Mouse (Mus musculus): ENCODE data around the gene Malrd1.
A peak's percentile ranks its signal among the peaks of the same experiment; 100 is the strongest.

The Malrd1 gene

GRCm38 (mm10) chr2:16032804-16033203 is 506.5 kb downstream of the Malrd1 start:
- DNase-seq = no peak

GRCm38 (mm10) chr2:16110696-16111095 is 584.4 kb downstream of the Malrd1 start:
- no peak for DNase-seq

GRCm38 (mm10) chr2:16113333-16113732 is 587.1 kb downstream of the Malrd1 start:
- no peak for DNase-seq

GRCm38 (mm10) chr2:16147999-16148398 is 621.7 kb downstream of the Malrd1 start:
- no peak for DNase-seq

- DNase-seq = no peak
Observed at GRCm38 (mm10) chr2:16152623-16153022, 626.3 kb downstream of the Malrd1 start.

- DNase-seq = peak; percentile 1
Observed at GRCm38 (mm10) chr2:16163246-16163989, 637.1 kb downstream of the Malrd1 start.

- no peak for DNase-seq
Observed at GRCm38 (mm10) chr2:16168611-16169010, 642.3 kb downstream of the Malrd1 start.

- no peak for DNase-seq
Observed at GRCm38 (mm10) chr2:16172086-16172485, 645.8 kb downstream of the Malrd1 start.

GRCm38 (mm10) chr2:16173355-16173754 is 647.1 kb downstream of the Malrd1 start:
- DNase-seq = no peak

- no peak for DNase-seq
Observed at GRCm38 (mm10) chr2:16182140-16182539, 655.9 kb downstream of the Malrd1 start.

GRCm38 (mm10) chr2:16183158-16183557 is 656.9 kb downstream of the Malrd1 start:
- no peak for DNase-seq

GRCm38 (mm10) chr2:16210016-16210415 is 683.7 kb downstream of the Malrd1 start:
- DNase-seq = no peak

GRCm38 (mm10) chr2:16212752-16213151 is 686.5 kb downstream of the Malrd1 start:
- DNase-seq = peak; percentile 5

- DNase-seq = no peak
Observed at GRCm38 (mm10) chr2:16214111-16214510, 687.8 kb downstream of the Malrd1 start.

GRCm38 (mm10) chr2:16228187-16228832 is 702.0 kb downstream of the Malrd1 start:
- peak; percentile 20 for DNase-seq

- DNase-seq = no peak
Observed at GRCm38 (mm10) chr2:16240861-16241260, 714.6 kb downstream of the Malrd1 start.

GRCm38 (mm10) chr2:16243097-16243496 is 716.8 kb downstream of the Malrd1 start:
- DNase-seq = no peak

GRCm38 (mm10) chr2:16248861-16249260 is 722.6 kb downstream of the Malrd1 start:
- no peak for DNase-seq

GRCm38 (mm10) chr2:16252274-16252673 is 726.0 kb downstream of the Malrd1 start:
- DNase-seq = peak; percentile 37

All from layer of hippocampus, adult 9-11 months (tissue).